Mouse (Mus musculus) thymus, postnatal 10 days (tissue): ENCODE data around the gene Gm3278.
"Not testable (repeated sequence)": the region's sequence is repeated elsewhere in the genome, so short reads cannot be mapped to it uniquely, and the experiment has no call there.

ENCODE experiments used
- DNase-seq, 2 experiments: peaks; one replicate each; pipeline ENCODE4 v3.0.0; 2021; ENCODE audit warnings: low spot score in 2 of 2

The Gm3278 gene

GRCm38 (mm10) chr14:4892116-4892515 lies at the start of gene Gm3278:
Gene Gm3278, plus strand, starts transcription at chr14:4892416.
- DNase-seq: not testable (repeated sequence)

- not testable (repeated sequence) for DNase-seq
Observed at GRCm38 (mm10) chr14:4855299-4855980, 36.8 kb upstream of the Gm3278 start, which contains the start of gene Gm3264. Gene Gm3264, plus strand, starts transcription at chr14:4855576.
